Mouse (Mus musculus) MEL (cell line): Measurements from ENCODE around the gene Btd. TPM values are rescaled to one million over a fixed set of nuclear protein-coding genes. Genes with fewer than 3 reads are reported as not detected.

Source experiments
- DNase-seq: peaks from one replicate; pipeline ENCODE4 v3.0.0; 2011; ENCODE audit warnings: low read depth, low spot score
- H3K27ac ChIP-seq: 2 replicates; pipeline ENCODE4 v1.5.1; 2012; ENCODE audit warnings: low read depth, mild to moderate bottlenecking, control low read depth, low read length, moderate library complexity; ENCODE audit not compliant: control insufficient read depth
- H3K27me3 ChIP-seq, 2 experiments: fragments of 150-350 bp in 1 of 2; sonication (generic) in 1 of 2; 2 replicates each; pipeline ENCODE4 v1.6.1; 2012; ENCODE audit warnings: low read length in 2 of 2, mild to moderate bottlenecking in 2 of 2, improper control_type of control experiment in 1 of 2, moderate library complexity in 1 of 2; ENCODE audit not compliant: insufficient read depth in 2 of 2, control insufficient read depth in 1 of 2
- H3K36me3 ChIP-seq, 2 experiments: 2 replicates each; pipeline ENCODE4 v1.6.1; 2012 to 2014; ENCODE audit warnings: low read length in 2 of 2, improper control_type of control experiment in 1 of 2, inconsistent platforms in 1 of 2, mild to moderate bottlenecking in 1 of 2; ENCODE audit not compliant: insufficient read depth in 2 of 2, control insufficient read depth in 1 of 2
- H3K4me1 ChIP-seq, 2 experiments: fragments of 150-350 bp in 1 of 2; sonication (generic) in 1 of 2; 2 replicates each; pipeline ENCODE4 v1.6.1; 2012; ENCODE audit warnings: low read length in 2 of 2, improper control_type of control experiment in 1 of 2, mild to moderate bottlenecking in 1 of 2; ENCODE audit not compliant: insufficient read depth in 2 of 2, control insufficient read depth in 1 of 2
- H3K4me3 ChIP-seq, 2 experiments: fragments of 150-350 bp in 1 of 2; sonication (generic) in 1 of 2; 2 replicates each; pipeline ENCODE4 v1.5.1; 2012; ENCODE audit warnings: low read depth in 2 of 2, low read length in 2 of 2, mild to moderate bottlenecking in 2 of 2, moderate library complexity in 2 of 2, control low read depth in 1 of 2, improper control_type of control experiment in 1 of 2; ENCODE audit not compliant: control insufficient read depth in 1 of 2, insufficient read depth in 1 of 2
- H3K79me2 ChIP-seq: 2 replicates; pipeline ENCODE4 v1.6.1; 2012; ENCODE audit warnings: mild to moderate bottlenecking, low read length, moderate library complexity; ENCODE audit not compliant: control insufficient read depth, poor library complexity, insufficient read depth
- H3K9ac ChIP-seq: 2 replicates; pipeline ENCODE4 v1.6.1; 2012; ENCODE audit warnings: low read depth, mild to moderate bottlenecking, control low read depth, low read length, moderate library complexity; ENCODE audit not compliant: control insufficient read depth, poor library complexity, severe bottlenecking
- H3K9me3 ChIP-seq: fragments of 150-350 bp; sonication (generic); replicated peaks from 2 replicates; pipeline ENCODE4 v1.6.1; 2012; ENCODE audit warnings: mild to moderate bottlenecking, low read length, improper control_type of control experiment, moderate library complexity; ENCODE audit not compliant: insufficient read depth
- GABPA ChIP-seq: IDR thresholded peaks from 2 replicates; pipeline ENCODE4 v1.6.1; 2012; ENCODE audit warnings: low read depth, mild to moderate bottlenecking, inconsistent platforms, low read length, improper control_type of control experiment, moderate library complexity
- MAZ ChIP-seq: IDR thresholded peaks from 2 replicates; pipeline ENCODE4 v1.6.1; 2012; ENCODE audit warnings: low read depth, mild to moderate bottlenecking, inconsistent platforms, low read length, improper control_type of control experiment
- NELFE ChIP-seq: IDR thresholded peaks from 2 replicates; pipeline ENCODE4 v1.6.1; 2011; ENCODE audit warnings: low read depth, low read length, improper control_type of control experiment
- POLR2AphosphoS2 ChIP-seq: IDR thresholded peaks from 2 replicates; pipeline ENCODE4 v1.6.1; 2011; ENCODE audit warnings: low read length, improper control_type of control experiment
- SMC3 ChIP-seq: IDR thresholded peaks from 2 replicates; pipeline ENCODE4 v1.6.1; 2011; ENCODE audit warnings: low read depth, low read length, improper control_type of control experiment
- TAL1 ChIP-seq: IDR thresholded peaks from 2 replicates; pipeline ENCODE4 v1.6.1; 2012; ENCODE audit warnings: mild to moderate bottlenecking, inconsistent platforms, low read length, moderate library complexity, mixed read lengths
- USF1 ChIP-seq: IDR thresholded peaks from 2 replicates; pipeline ENCODE4 v1.6.1; 2014; ENCODE audit warnings: low read depth, mild to moderate bottlenecking, inconsistent platforms, low read length, improper control_type of control experiment, moderate library complexity
- ZKSCAN1 ChIP-seq: IDR thresholded peaks from 2 replicates; pipeline ENCODE4 v1.6.1; 2012; ENCODE audit warnings: low read depth, mild to moderate bottlenecking, inconsistent platforms, low read length, improper control_type of control experiment, moderate library complexity
- polyA plus RNA-seq, 2 experiments: library from polyadenylated mRNA; stranded (reverse) in 1 of 2; unstranded in 1 of 2; fragments of >175 nt in 1 of 2; fragments of >200 nt in 1 of 2; gene quantifications; 2 replicates each; pipeline versions ENCODE4 v1.2.1 to v1.2.4; 2012; ENCODE audit warnings: low replicate concordance in 2 of 2, low read depth in 1 of 2; ENCODE audit not compliant: insufficient read length in 2 of 2, insufficient read depth in 1 of 2, missing spikeins in 1 of 2
- total RNA-seq: library from RNA; depleted of rRNA; stranded (reverse); fragments of 300-350 nt; gene quantifications from 2 replicates; pipeline ENCODE4 v1.2.3, GENCODE M21; 2012

Btd gene
- total and polyA plus RNA-seq, 3 experiments, result 7.2 to 12.9 TPM; not detected in 1

DNA sequence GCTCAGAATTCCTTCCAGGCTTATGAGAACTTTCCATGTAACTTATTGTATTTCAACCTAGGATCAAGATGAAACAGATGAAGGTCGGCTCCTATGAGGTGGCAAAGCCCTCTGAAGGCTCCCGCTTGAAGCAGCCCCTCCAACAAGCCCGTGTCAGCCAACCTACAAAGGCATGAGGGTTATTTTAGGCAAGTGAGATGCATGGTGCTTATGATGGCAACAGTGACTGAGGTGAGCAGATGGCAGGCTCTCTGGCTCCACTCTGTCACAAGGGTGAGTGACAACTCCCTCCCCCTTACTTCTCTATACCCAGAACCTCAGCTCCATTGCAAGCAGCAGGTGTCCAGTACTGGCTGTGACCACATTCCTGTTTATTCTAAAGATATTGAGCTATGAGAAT lies 56.5 kb downstream of the Btd start:
- no peaks in the 10 kb centered on the region for H3K4me1 ChIP-seq
- no peaks in the 10 kb centered on the region for H3K79me2 ChIP-seq
- no peak for DNase-seq
- peaks cover 0 to 29% of the 10 kb centered on the region in 2 experiments; a peak in 3 of 4 replicates for H3K36me3 ChIP-seq
- no peak overlapping the region for H3K4me3 ChIP-seq
- no peak overlapping the region for H3K9ac ChIP-seq
- no peaks in the 10 kb centered on the region for H3K27me3 ChIP-seq
- H3K9me3 ChIP-seq, result no peaks in the 10 kb centered on the region
- TF ChIP-seq ZKSCAN1, result no peak
- TF ChIP-seq, all 39 proteins: peak for 0
- no peak overlapping the region for H3K27ac ChIP-seq

GRCm38 (mm10) chr14:31697755-31698154 lies 56.9 kb downstream of the Btd start:
- no peak for DNase-seq
- H3K4me3 ChIP-seq, result no peak overlapping the region
- H3K9me3 ChIP-seq, result no peaks in the 10 kb centered on the region
- TF ChIP-seq TAL1 (no peak), USF1 (no peak), SMC3 (no peak), POLR2AphosphoS2 (no peak)
- no peaks in the 10 kb centered on the region for H3K79me2 ChIP-seq
- H3K27ac ChIP-seq, result no peak overlapping the region
- H3K27me3 ChIP-seq, result no peaks in the 10 kb centered on the region
- no peak overlapping the region for H3K9ac ChIP-seq
- H3K4me1 ChIP-seq, result no peaks in the 10 kb centered on the region
- H3K36me3 ChIP-seq, result peaks cover 0 to 32% of the 10 kb centered on the region in 2 experiments; a peak in 3 of 4 replicates

DNA sequence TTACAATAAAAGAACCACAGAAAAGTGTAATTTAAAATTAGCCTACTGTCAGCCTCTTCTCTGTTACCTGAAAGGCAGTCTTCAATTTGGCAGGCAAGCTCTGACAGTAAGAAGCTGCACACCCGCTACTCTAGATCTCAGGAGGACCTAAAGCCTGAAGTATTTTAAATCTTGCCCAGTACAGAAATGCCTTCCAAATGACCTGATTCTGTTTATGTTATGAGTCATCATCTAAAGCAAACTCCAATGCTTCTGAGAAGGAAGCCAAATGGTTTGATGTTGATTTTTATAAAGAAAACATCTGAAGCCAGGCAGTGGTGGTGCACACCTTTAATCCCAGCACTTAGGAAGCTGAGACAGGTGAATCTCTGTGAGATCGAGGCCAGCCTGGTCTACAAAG lies 59.5 kb downstream of the Btd start:
- Histone ChIP-seq H3K36me3 (peaks cover 0 to 38% of the 10 kb centered on the region in 2 experiments; a peak in 3 of 4 replicates), H3K27ac (no peak overlapping the region)
- TF ChIP-seq USF1, result no peak
- TF ChIP-seq, all 39 proteins: peak for 0
- Histone ChIP-seq H3K9me3 (no peaks in the 10 kb centered on the region), H3K4me1 (no peaks in the 10 kb centered on the region), H3K27me3 (no peaks in the 10 kb centered on the region), H3K9ac (no peak overlapping the region), H3K4me3 (no peak overlapping the region), H3K79me2 (no peaks in the 10 kb centered on the region)
- no peak for DNase-seq

- H3K36me3 ChIP-seq, result peaks cover 0 to 43% of the 10 kb centered on the region in 2 experiments; a peak in 3 of 4 replicates
- no peaks in the 10 kb centered on the region for H3K79me2 ChIP-seq
- no peak for DNase-seq
- no peak overlapping the region for H3K27ac ChIP-seq
- no peak overlapping the region for H3K4me3 ChIP-seq
- H3K27me3 ChIP-seq, result no peaks in the 10 kb centered on the region
- no peaks in the 10 kb centered on the region for H3K4me1 ChIP-seq
- no peaks in the 10 kb centered on the region for H3K9me3 ChIP-seq
- TF ChIP-seq POLR2AphosphoS2 (no peak), GABPA (no peak), NELFE (no peak), MAZ (no peak)
- H3K9ac ChIP-seq, result no peak overlapping the region
These were observed 68.5 kb downstream of the Btd start for GRCm38 (mm10) chr14:31709343-31709742.
